Mouse (Mus musculus) thymus, adult 2 months (tissue): ENCODE measurements around the gene Pias1. TPM values are rescaled to one million over a fixed set of nuclear protein-coding genes. Genes with fewer than 3 reads are reported as not detected.

Experiments used
- DNase-seq: peaks from one replicate; pipeline ENCODE4 v3.0.0; 2021
- H3K27ac ChIP-seq: fragments of 200-500 bp; 2 replicates; pipeline ENCODE4 v1.5.1; 2012; ENCODE audit warnings: low read length, control low read depth; ENCODE audit not compliant: control insufficient read depth, insufficient read depth
- H3K27me3 ChIP-seq: fragments of 200-500 bp; 2 replicates; pipeline ENCODE4 v1.6.1; 2012; ENCODE audit warnings: mild to moderate bottlenecking, low read length, moderate library complexity, mixed read lengths; ENCODE audit not compliant: control insufficient read depth, insufficient read depth
- H3K36me3 ChIP-seq: fragments of 200-500 bp; 2 replicates; pipeline ENCODE4 v1.6.1; 2012; ENCODE audit warnings: mild to moderate bottlenecking, low read length, moderate library complexity; ENCODE audit not compliant: control insufficient read depth, insufficient read depth
- H3K4me1 ChIP-seq: fragments of 200-500 bp; replicated peaks from 2 replicates; pipeline ENCODE4 v1.6.1; 2012; ENCODE audit warnings: low read length; ENCODE audit not compliant: control insufficient read depth, insufficient read depth
- H3K4me3 ChIP-seq: fragments of 200-500 bp; 2 replicates; pipeline ENCODE4 v1.5.1; 2012; ENCODE audit warnings: mild to moderate bottlenecking, low read length, control low read depth, moderate library complexity; ENCODE audit not compliant: control insufficient read depth, insufficient read depth
- CTCF ChIP-seq: fragments of 200-500 bp; IDR thresholded peaks from 2 replicates; pipeline ENCODE4 v1.5.1; 2012; ENCODE audit warnings: mild to moderate bottlenecking, control low read depth, low read length, moderate library complexity, borderline replicate concordance; ENCODE audit not compliant: control insufficient read depth, poor library complexity, insufficient read depth; ENCODE audit errors: extremely low read depth
- POLR2A ChIP-seq: fragments of 200-500 bp; IDR thresholded peaks from 2 replicates; pipeline ENCODE4 v1.6.1; 2012; ENCODE audit warnings: mild to moderate bottlenecking, low read length, control low read depth, moderate library complexity; ENCODE audit not compliant: control insufficient read depth, poor library complexity, insufficient read depth; ENCODE audit errors: extremely low read depth
- WGBS: fragments of 180-500 bp; shearing (Covaris S2); methylation state at CpG from one replicate; pipeline ENCODE4 v1.1.7; 2018; 5-methylcytosine and 5-hydroxymethylcytosine counted together
- polyA plus RNA-seq: library from polyadenylated mRNA; depleted of rRNA; stranded (reverse); fragments of >200 nt; gene quantifications from 2 replicates; pipeline ENCODE4 v1.2.3, GENCODE M21; 2012; rRNA removed

Pias1 gene
- polyA plus RNA-seq, 1 experiment = 60.9 TPM

DNA sequence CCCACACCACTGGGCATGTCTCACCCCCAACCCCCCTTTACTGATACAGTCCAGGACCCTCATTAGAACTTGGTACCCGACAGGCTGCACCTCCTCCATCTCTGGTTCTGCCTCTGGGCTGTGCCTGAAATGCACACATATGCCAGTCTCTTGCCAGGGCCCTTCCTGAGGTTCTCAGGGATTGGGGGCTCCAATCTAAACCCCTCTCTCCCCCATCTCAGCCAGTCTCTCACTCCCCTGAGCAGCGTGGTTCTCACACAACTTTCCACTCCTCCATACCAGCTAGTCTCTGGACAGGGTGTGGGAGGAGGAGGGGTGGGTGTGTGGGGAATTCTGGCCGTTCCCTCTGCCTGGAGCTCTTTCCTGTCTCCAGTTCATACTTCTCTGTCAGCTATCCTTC is 150.1 kb downstream of the Pias1 start:
- TF ChIP-seq CTCF (no peak), POLR2A (no peak)
- Histone ChIP-seq H3K27me3 (no peaks in the 10 kb centered on the region), H3K36me3 (no peaks in the 10 kb centered on the region), H3K27ac (no peak overlapping the region), H3K4me1 (peaks cover 20% of the 10 kb centered on the region), H3K4me3 (no peak overlapping the region)
- WGBS = 70% methylated on average over 3 of the region's 3 CpGs
- no peak for DNase-seq

DNA sequence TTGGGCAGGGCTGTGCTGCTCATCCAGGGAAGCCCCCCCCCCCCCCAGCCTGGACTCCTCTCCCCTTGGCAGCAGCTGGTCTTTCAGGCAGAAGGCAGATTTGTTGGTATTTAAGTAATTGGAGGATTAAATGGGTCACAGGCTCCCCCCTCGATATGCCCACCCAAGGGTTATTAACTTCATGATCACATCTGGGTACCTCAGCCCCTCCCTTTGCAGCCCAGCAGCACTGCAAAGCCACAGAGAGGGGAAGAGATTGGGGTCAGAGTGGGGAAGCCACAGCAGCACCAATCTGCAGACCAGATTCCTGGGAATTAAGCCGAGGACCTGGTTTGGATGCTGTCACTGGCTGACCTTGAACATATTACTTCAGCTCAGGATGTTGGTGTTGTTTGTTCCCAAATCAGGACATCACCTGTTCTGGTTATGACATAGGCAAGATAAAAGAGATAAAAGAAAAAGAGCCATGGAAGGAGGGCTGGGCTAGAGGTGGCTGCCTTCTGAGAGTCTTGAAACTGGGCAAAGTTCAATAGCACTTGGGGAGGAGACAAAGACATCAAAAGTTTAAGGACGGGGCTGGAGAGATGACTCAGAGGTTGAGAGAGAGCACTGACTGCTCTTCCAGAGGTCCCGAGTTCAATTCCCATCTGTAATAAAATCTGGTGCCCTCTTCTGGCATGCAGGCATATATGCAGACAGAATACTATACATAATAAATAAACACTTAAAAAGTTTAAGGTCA is 151.8 kb downstream of the Pias1 start:
- WGBS = 70% methylated on average over 4 of the region's 4 CpGs
- H3K36me3 ChIP-seq = no peaks in the 10 kb centered on the region

DNA sequence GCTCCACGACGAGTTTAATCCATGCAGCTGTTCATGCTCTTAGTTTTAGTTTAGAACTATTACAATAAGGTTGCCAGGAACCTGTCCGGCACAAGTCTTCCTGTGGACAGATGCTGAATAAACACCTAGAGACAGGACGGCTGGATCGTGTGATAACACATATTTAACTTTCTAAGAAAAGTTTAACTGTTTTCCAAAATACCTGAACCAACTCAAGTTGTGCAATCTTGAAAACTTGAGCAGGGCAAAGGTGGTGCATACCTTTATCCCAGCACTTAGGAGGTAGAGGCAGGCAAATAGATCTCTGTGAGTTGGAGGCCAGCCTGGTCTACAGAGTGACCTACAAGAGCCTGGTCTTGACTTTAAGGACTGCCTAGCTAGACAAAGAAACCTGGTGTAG is 152.8 kb downstream of the Pias1 start:
- H3K27ac ChIP-seq = no peak overlapping the region
- no peaks in the 10 kb centered on the region for H3K36me3 ChIP-seq
- TF ChIP-seq POLR2A = no peak
- TF ChIP-seq CTCF = no peak
- DNase-seq = no peak
- 90% methylated on average over 5 of the region's 5 CpGs for WGBS
- no peak overlapping the region for H3K4me3 ChIP-seq
- H3K27me3 ChIP-seq = no peaks in the 10 kb centered on the region
- H3K4me1 ChIP-seq = peaks cover 20% of the 10 kb centered on the region

More for the DNA sequence above, 151.8 kb downstream of the Pias1 start:
- peaks cover 20% of the 10 kb centered on the region for H3K4me1 ChIP-seq
- H3K27me3 ChIP-seq = no peaks in the 10 kb centered on the region
- TF ChIP-seq CTCF (no peak), POLR2A (no peak)
- H3K4me3 ChIP-seq = no peak overlapping the region
- DNase-seq = no peak
- no peak overlapping the region for H3K27ac ChIP-seq

DNA sequence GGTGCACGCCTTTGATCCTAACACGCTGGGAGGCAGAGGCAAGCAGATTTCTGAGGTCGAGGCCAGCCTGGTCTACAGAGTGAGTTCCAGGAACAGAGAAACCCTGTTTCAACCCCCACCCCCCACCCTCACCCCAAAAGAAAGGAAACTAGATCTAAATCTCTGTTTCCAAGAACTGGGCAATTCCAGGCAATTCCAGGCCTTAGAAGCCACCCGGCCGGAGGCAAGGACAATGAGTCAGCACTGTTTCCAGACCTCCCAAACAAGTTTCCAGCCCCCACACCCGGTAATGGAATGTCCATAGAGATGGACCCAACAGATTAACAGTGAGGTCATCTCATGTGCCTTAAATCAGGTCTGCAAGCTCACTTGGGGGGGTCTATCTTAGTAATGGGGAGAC is 157.8 kb downstream of the Pias1 start:
- Histone ChIP-seq H3K4me1 (peaks cover 16% of the 10 kb centered on the region), H3K36me3 (no peaks in the 10 kb centered on the region), H3K4me3 (no peak overlapping the region), H3K27ac (no peak overlapping the region), H3K27me3 (no peaks in the 10 kb centered on the region)
- WGBS = 83% methylated on average over 6 of the region's 6 CpGs
- no peak for TF ChIP-seq POLR2A
- TF ChIP-seq CTCF = no peak
- no peak for DNase-seq

DNA sequence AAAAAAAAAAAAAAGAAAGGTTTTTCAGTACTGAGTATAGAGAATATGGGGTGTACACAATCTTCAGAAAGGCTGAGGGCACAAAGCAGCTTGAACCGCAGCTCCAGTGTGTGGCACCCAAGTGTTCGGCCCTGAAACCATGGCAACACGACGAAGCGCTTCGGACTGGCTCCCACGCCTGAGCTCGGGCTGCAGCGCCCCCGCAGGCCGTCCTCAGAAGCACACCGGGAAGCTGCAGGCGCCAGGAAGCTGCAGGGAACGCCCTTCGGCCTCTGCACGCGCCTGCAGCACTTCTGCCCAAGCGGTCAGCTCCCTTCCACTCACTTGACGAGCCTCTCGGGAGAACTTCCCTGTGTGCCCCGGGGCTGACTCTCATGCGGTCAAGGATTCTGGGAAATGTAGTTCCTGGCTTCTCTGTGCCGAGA is 159.1 kb downstream of the Pias1 start:
- 2% methylated on average over 23 of the region's 23 CpGs for WGBS
- Histone ChIP-seq H3K27ac (no peak overlapping the region), H3K27me3 (no peaks in the 10 kb centered on the region), H3K4me3 (peak overlapping the region; percentile 10), H3K36me3 (no peaks in the 10 kb centered on the region), H3K4me1 (peaks cover 16% of the 10 kb centered on the region)
- peak; percentile 90 for DNase-seq
- TF ChIP-seq POLR2A = no peak
- peak; percentile 96 for TF ChIP-seq CTCF

Other genes starting within 250 kb of the Pias1 start
- gene Fem1b, start 176.0 kb downstream of the Pias1 start, polyA plus RNA-seq = 15.3 and 20.5 TPM in 2 replicates
- gene Cln6, start 149.1 kb downstream of the Pias1 start, polyA plus RNA-seq = 83.6 and 106 TPM in 2 replicates
- 0.99 and 1.9 TPM in 2 replicates for gene Calml4, start 129.8 kb downstream of the Pias1 start, polyA plus RNA-seq
- 0.04 and 0.09 TPM in 2 replicates for gene Skor1, start 161.0 kb upstream of the Pias1 start, polyA plus RNA-seq